In the genomic region with DNA sequence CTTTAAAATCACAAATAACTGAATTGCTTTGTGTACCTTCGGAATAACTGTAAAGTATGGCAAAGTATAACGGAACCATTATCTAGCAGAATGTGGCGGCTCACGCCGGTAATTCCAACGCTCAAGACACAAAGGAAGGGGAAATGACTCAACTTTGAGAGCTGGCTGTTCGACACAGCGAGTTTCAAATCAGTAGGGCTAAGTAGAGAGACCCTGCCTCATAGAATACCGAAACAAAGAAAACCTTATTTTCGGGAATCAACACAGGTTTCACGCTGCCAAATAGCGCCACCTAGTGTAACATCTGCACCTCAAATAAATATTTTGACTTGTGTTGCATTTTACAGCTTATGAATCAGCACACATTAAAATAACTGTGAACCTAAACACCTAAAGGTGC, we compare ENCODE assay signal across 8 mouse cellular contexts. TPM values are rescaled to one million over a fixed set of nuclear protein-coding genes. Genes with fewer than 3 reads are reported as not detected.
DNase-seq lines count a peak whose midpoint lies in the region; ATAC-seq lines count a peak whose summit lies in the region.

No protein-coding gene starts in this region.

- no peaks in the 10 kb centered on the region for H3K4me1 ChIP-seq in midbrain, embryonic 14.5 days (ENCODE audit: control insufficient read depth, insufficient read depth, low read length)
- 0 out of 2 replicates have a peak, but pooled peaks cover 3% of the 10 kb centered on the region for H3K4me1 ChIP-seq in midbrain, embryonic 10.5 days
- no peaks in the 10 kb centered on the region for H3K4me1 ChIP-seq in embryonic facial prominence, embryonic 11.5 days (ENCODE audit: control insufficient read depth, insufficient read depth, low read length)
- H3K4me1 ChIP-seq in liver, embryonic 13.5 days (replicated peaks) = no peaks in the 10 kb centered on the region

- ATAC-seq in midbrain, embryonic 14.5 days (ENCODE audit: low FRiP score, low TSS enrichment) = no peak
- no peak for ATAC-seq in embryonic facial prominence, embryonic 11.5 days (replicated peaks; ENCODE audit: insufficient number of reproducible peaks, low FRiP score, low TSS enrichment, low read depth)
- no peak for ATAC-seq in liver, embryonic 13.5 days (ENCODE audit: low read depth)

- H3K27ac ChIP-seq in midbrain, embryonic 14.5 days (replicated peaks; ENCODE audit: low read depth, low read length) = no peak overlapping the region
- H3K27ac ChIP-seq in midbrain, embryonic 10.5 days (replicated peaks) = no peak overlapping the region
- H3K27ac ChIP-seq in embryonic facial prominence, embryonic 11.5 days (replicated peaks; ENCODE audit: low read depth, low read length) = no peak overlapping the region
- no peak overlapping the region for H3K27ac ChIP-seq in liver, embryonic 13.5 days

- peak; percentile 59 to 71 for DNase-seq in cerebellum, adult 18-20 months
- no peak for DNase-seq in cerebellum, adult 11-12 months
- DNase-seq in midbrain, embryonic 14.5 days = peak; percentile 74
- DNase-seq in midbrain, embryonic 10.5 days (ENCODE audit: low spot score) = no peak
- DNase-seq in adrenal gland, postnatal 25 days = peak; percentile 29
- DNase-seq in embryonic facial prominence, embryonic 11.5 days (ENCODE audit: low spot score) = peak; percentile 63
- no peak for DNase-seq in liver, embryonic 13.5 days
- DNase-seq in thymus, postnatal 25 days = peak; percentile 44

- WGBS in midbrain, embryonic 14.5 days = 64% methylated on average over 12 of the region's 12 CpGs
- WGBS in midbrain, embryonic 10.5 days = 56% methylated on average over 12 of the region's 12 CpGs
- 59% methylated on average over 12 of the region's 12 CpGs for whole genome bisulfite sequencing in embryonic facial prominence, embryonic 11.5 days
- WGBS in liver, embryonic 13.5 days (ENCODE audit: insufficient replicate concordance) = 29% methylated on average over 12 of the region's 12 CpGs

- no peaks in the 10 kb centered on the region for H3K36me3 ChIP-seq in midbrain, embryonic 14.5 days (ENCODE audit: control insufficient read depth, insufficient read depth, low read length)
- no peaks in the 10 kb centered on the region for H3K36me3 ChIP-seq in midbrain, embryonic 10.5 days
- H3K36me3 ChIP-seq in embryonic facial prominence, embryonic 11.5 days (replicated peaks; ENCODE audit: control insufficient read depth, insufficient read depth, low read depth, low read length) = no peaks in the 10 kb centered on the region
- H3K36me3 ChIP-seq in liver, embryonic 13.5 days = no peaks in the 10 kb centered on the region

- no peak overlapping the region for H3K4me3 ChIP-seq in midbrain, embryonic 14.5 days (replicated peaks; ENCODE audit: low read depth, low read length)
- H3K4me3 ChIP-seq in midbrain, embryonic 10.5 days = no peak overlapping the region
- no peak overlapping the region for H3K4me3 ChIP-seq in embryonic facial prominence, embryonic 11.5 days (ENCODE audit: low read depth, low read length)
- H3K4me3 ChIP-seq in liver, embryonic 13.5 days (replicated peaks) = no peak overlapping the region; the same call in 1 of the 2 replicates

- H3K9ac ChIP-seq in midbrain, embryonic 14.5 days (replicated peaks; ENCODE audit: low read length) = no peak overlapping the region
- no peak overlapping the region for H3K9ac ChIP-seq in embryonic facial prominence, embryonic 11.5 days (replicated peaks; ENCODE audit: low read length)
- H3K9ac ChIP-seq in liver, embryonic 13.5 days = no peak overlapping the region

- no peak overlapping the region for H3K4me2 ChIP-seq in midbrain, embryonic 14.5 days (ENCODE audit: low read length)
- no peak overlapping the region for H3K4me2 ChIP-seq in embryonic facial prominence, embryonic 11.5 days (ENCODE audit: low read depth, low read length)
- H3K4me2 ChIP-seq in liver, embryonic 13.5 days = peak overlapping the region; percentile 33; the same call in 1 of the 2 replicates

- no peaks in the 10 kb centered on the region for H3K27me3 ChIP-seq in midbrain, embryonic 14.5 days (ENCODE audit: control insufficient read depth, insufficient read depth, low read length)
- peaks cover 6% of the 10 kb centered on the region; the same call in 1 of the 2 replicates for H3K27me3 ChIP-seq in midbrain, embryonic 10.5 days (ENCODE audit: low read depth, poor library complexity, severe bottlenecking)
- H3K27me3 ChIP-seq in embryonic facial prominence, embryonic 11.5 days (ENCODE audit: control insufficient read depth, insufficient read depth, low read length) = no peaks in the 10 kb centered on the region
- H3K27me3 ChIP-seq in liver, embryonic 13.5 days = no peaks in the 10 kb centered on the region

- no peaks in the 10 kb centered on the region for H3K9me3 ChIP-seq in midbrain, embryonic 14.5 days (ENCODE audit: control insufficient read depth, low read length)
- no peaks in the 10 kb centered on the region for H3K9me3 ChIP-seq in midbrain, embryonic 10.5 days (replicated peaks)
- no peaks in the 10 kb centered on the region for H3K9me3 ChIP-seq in embryonic facial prominence, embryonic 11.5 days (replicated peaks; ENCODE audit: control insufficient read depth, low read length)
- no peaks in the 10 kb centered on the region for H3K9me3 ChIP-seq in liver, embryonic 13.5 days (replicated peaks)

RNA-seq across cellular contexts. Expression of gene Ablim1, which starts 14.1 kb away (rescaled TPM):
- 44.4 and 52.8 TPM in 2 replicates for polyA plus RNA-seq in midbrain, embryonic 14.5 days (2014; fragmentation: Nextera tagmentation; extraction: Ambion mirVana)
- 17.8 and 22.2 TPM in 2 replicates for polyA plus RNA-seq in midbrain, embryonic 10.5 days (2016; fragmentation: Nextera tagmentation; extraction: Ambion mirVana)
- total RNA-seq in adrenal gland, postnatal 25 days (2021) = 32.5 and 35.6 TPM in 2 replicates
- polyA plus RNA-seq in embryonic facial prominence, embryonic 11.5 days (2014; fragmentation: Nextera tagmentation; extraction: Ambion mirVana) = 22.8 and 24.2 TPM in 2 replicates
- 4.8 and 6.2 TPM in 2 replicates for polyA plus RNA-seq in liver, embryonic 13.5 days (2015; fragmentation: Nextera tagmentation; extraction: Ambion mirVana)

RNA-seq across cellular contexts. Expression of gene Fam160b1, which starts 31.7 kb away (rescaled TPM):
- polyA plus RNA-seq in midbrain, embryonic 14.5 days (2014; fragmentation: Nextera tagmentation; extraction: Ambion mirVana) = 16.2 and 18.6 TPM in 2 replicates
- polyA plus RNA-seq in midbrain, embryonic 10.5 days (2016; fragmentation: Nextera tagmentation; extraction: Ambion mirVana) = 10.2 and 11.0 TPM in 2 replicates
- 21.6 and 23.5 TPM in 2 replicates for total RNA-seq in adrenal gland, postnatal 25 days (2021)
- 14.9 and 16.4 TPM in 2 replicates for polyA plus RNA-seq in embryonic facial prominence, embryonic 11.5 days (2014; fragmentation: Nextera tagmentation; extraction: Ambion mirVana)
- 5.3 and 5.6 TPM in 2 replicates for polyA plus RNA-seq in liver, embryonic 13.5 days (2015; fragmentation: Nextera tagmentation; extraction: Ambion mirVana)

Comparison
In these comparisons a context has a peak if more than half of its experiments do, and no peak if none do; other contexts are left out.
1. DNase-seq: peak in cerebellum, adult 18-20 months (2 of 2), midbrain, embryonic 14.5 days (single experiment), adrenal gland, postnatal 25 days (single experiment), embryonic facial prominence, embryonic 11.5 days (single experiment) and thymus, postnatal 25 days (single experiment); none in cerebellum, adult 11-12 months (single experiment), midbrain, embryonic 10.5 days (single experiment) and liver, embryonic 13.5 days (single experiment).